Mouse (Mus musculus): ENCODE measurements at regions not wholly inside any gene's neighbourhood (a gene's known extent, or its start where the extent isn't known, plus 50 kb on each side); places are given as distances from the start of the nearest gene placed in this dataset.

DNA sequence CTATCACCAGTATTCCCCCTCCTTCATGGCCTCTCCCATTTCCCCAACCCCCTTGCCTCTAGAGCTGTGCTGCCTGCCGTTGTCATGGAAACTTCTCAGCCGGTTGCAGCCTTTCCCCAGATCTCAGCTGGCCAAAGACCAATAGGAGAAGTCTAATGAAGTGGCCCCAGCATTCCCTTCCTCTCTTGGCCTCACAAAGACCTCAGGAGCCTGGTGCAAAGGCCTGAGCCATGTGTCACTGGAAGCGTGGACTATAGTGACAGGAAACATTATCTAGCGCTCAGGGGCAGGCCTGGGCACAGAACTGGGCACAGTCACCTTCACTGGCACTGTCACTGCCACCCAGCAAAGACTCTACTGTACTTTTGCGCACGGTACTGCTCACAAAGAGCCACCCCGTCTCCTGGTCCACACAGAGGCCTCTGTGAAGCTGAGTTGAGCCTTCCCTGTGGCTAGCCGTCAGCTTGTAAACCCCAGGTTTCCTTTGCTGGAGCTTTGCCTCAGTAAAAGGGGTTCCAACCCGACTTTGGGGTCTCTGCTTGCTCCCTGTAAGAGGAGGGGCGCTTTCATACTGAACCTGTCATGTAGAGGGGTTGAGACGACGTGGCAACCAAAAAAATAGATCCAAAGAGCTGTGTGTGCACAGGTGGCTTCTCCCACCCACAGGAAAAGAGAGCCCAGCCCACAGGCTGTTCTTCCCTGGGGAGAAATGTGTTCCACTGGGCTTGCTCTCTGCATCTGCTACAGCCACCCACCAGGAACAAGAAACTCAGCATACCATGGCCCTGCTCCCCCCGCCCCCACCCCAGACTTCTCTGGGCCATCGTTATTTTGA is 282.5 kb upstream of the Gjb5 start:
- peak; percentile 37 for DNase-seq (ENCODE audit: low read depth, low spot score)

DNA sequence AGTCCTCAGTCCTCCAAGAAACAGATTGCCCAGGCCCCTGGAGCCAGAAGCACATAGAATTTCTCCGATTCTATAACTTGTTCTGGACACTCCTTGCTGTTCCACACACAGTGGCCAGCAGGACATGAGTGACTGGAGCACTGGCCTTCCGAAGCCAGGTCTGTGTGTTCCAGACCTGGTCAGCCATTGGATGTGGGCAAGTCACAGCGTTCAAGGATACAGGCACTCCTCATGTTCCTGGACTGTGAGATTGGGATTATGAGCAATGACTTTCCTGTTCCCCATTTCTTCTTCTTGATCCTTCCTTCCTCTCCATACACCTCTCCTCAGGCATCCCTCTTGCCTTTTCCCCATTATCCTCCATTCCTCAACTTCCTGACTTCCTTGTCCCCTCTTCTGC is 281.8 kb upstream of the Gjb5 start:
- DNase-seq (ENCODE audit: low read depth, low spot score): no peak

DNA sequence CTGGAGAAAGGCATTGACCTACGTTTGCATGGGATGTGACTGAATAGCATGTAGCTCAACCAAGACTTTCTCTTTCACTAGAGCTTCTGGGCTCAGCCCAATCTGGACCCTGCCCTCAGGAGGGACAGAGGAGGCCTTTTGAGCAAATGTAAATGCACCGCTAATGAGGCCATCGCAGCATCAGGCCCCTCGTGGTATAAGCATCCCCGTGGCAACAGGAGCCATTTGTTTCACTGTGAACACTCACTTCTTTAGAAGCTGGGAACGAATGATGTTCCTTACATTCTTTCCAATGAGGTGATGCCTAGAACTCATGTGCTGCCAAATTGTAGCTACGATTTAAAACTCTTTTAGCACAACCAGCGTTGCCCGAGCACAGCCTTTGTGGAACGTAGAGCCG is 279.0 kb upstream of the Gjb5 start:
- no peak for DNase-seq (ENCODE audit: low read depth, low spot score)

DNA sequence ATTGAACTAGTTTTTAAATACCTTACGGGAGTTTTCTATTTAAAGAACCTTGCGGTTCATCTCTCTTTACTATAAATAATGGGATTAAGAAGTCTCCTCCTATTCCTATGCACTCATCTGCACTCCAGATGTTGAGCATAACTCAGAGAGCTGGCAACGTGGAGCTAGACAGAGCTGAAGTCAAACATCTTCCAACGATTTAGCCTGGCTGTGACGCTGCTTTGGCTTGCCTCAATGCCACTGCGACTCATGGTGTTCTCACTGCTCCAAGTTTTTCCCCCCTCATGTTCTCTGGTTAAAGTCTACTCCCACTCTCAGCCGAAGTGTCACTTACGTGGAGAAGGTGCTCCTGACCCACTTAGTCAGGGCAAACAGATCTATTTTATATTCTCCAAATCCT is 277.3 kb upstream of the Gjb5 start:
- no peak for DNase-seq (ENCODE audit: low read depth, low spot score)

DNA sequence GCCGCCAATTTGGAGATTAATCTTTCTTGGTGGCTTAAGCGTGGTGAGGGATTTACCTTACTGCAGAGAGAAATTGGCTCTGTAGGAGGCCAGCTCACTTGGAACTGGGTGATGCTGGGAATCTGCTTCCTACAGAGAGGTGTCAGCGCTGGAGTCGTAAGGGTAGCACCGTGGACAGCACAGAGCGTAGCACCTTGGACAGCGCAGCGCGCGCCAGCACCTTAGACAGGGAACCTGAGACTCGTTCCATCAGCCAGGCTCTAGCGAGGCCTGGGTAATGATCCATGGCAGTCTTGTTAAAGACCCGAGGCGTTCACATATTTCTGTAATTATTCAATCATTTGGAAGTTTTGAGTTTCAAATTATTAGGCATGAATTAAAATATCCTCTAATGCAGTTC is 261.9 kb upstream of the Gjb5 start:
- peak; percentile 73 for DNase-seq (ENCODE audit: low read depth, low spot score)

DNA sequence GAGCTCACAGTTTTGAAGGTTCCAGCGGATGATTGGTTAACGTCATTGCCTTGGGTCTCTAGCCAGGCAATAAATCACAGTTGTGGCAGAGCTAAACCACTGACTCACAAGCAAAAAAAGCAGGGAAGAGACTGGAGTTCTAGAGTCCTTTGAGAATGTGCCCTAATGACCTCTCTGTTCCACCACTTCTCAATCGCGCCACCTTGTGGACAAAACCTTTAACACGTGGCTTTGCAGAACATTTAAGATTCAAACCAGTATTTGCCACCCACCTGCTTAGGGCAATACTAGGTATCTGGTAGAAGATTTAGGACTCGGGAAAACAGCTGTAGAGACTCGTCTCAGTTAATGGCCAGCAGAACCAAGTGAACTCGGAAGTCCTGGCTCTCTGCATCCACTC is 254.8 kb upstream of the Gjb5 start:
- DNase-seq (ENCODE audit: low read depth, low spot score): peak; percentile 74

DNA sequence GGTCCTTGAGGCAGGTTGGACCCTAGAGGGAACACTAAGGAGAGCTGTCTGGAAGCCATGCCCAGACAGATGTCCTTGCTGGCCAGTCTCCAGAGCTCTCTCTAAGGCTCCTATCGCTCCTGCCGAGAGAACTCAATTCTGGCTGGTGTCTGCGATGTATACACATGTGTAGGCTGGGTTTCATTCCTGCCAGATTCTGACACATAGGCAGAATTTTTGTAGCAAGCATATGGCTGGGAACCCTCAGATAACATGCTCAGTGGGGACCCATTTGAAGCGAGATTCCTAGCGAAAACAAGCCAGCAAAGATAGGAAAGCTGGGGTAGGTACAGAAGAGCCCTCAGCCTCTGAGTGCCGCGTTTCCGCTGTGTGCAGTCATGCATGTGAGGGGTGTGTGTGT is 242.9 kb upstream of the Gjb5 start:
- no peak for DNase-seq (ENCODE audit: low read depth, low spot score)

DNA sequence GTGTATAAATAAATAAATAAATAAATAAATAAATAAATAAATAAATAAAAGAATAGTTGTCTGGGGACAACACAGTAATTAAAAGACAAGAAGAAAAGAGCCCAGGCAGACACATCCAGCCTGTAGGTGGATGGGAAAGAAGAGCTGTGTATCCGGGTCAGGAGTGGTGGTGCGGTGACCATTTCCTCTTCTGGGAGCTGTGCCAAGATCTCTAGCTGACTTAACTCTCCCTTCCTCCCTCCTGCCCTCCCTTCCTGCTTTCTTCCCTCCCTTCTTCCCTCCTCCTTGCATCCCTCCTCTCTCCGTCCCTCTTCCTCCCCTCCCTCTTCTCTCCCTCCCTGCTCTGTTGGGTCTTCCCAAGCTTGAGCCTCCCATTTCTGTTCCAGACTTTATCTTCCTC is 240.6 kb upstream of the Gjb5 start:
- no peak for DNase-seq (ENCODE audit: low read depth, low spot score)

DNA sequence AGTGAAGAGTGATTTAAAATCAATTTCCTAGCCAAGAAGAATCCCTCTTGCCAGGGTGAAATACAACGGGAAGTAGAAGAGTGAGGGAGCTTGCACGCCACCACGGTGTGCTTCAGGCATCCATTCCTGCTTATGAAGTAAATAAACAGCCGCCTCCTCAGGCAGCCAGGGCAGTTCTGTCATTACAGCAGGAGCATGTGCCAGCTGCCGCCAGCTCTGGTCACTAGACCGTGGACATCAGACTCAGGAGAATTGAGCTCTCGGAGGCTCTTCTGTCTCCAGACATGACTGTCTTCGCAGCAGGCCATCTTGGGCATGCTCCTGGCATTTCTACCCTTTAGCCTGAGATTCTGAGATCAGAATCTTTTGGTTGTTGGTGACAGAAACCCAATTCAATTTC is 236.1 kb upstream of the Gjb5 start:
- no peak for DNase-seq (ENCODE audit: low read depth, low spot score)

DNA sequence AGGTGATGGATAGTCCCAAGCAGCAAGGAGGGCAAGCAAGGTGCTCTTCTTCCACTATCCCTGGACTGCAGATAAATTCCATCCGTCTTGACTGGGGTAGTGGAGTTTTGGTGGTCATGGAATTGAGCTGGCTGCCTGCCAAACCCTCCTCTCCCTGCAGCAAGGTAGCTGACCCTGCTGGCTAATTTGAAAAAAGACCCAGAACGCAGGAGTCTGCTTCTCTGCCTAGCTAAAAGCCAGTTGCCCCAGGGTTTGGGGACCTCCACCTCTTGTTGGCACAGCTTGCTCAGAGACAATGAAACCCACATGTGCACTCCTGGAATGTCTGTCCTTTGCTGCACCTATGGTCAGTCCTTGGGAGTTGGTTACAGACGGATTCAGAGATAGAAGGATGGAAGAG is 233.6 kb upstream of the Gjb5 start:
- DNase-seq (ENCODE audit: low read depth, low spot score): no peak

DNA sequence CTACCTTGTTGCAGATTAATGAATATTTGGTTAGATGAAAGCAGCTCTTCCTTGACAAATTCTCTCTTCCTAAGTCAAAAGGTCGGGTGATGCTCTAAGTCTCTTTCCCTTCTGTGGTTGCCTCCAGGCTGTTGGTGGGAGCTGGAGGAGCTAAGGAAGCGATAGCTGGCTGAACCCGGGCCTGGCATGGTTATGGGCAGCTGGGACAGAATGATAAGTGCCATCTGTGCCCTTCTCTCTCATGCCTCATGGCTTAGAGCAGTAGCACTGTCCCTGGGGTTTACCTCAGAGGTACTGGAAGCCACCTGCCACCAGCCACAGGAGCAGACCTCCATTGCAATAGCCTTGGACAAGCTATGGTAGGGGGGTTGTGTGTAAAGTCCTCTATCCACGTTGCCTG is 228.8 kb upstream of the Gjb5 start:
- DNase-seq (ENCODE audit: low read depth, low spot score): no peak

DNA sequence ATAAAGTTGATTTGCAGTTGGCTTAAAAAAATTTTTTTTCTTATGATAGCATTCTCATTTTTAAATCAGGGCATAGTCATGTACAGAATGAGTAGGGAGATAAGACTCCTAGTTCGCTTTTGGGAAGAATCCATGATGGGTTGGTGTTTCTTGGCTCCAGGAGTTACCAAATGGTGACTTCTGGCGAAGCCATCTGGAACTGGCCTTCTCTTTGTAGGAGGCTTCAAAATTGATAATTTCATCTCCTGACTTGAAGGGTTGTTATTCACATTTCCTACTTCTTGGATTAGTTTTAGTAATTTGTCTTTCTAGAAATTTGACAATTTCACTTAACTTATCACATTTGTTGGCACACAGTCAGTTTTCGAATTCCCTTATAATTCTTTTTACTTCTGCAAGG is 218.5 kb upstream of the Gjb5 start:
- no peak for DNase-seq (ENCODE audit: low read depth, low spot score)

DNA sequence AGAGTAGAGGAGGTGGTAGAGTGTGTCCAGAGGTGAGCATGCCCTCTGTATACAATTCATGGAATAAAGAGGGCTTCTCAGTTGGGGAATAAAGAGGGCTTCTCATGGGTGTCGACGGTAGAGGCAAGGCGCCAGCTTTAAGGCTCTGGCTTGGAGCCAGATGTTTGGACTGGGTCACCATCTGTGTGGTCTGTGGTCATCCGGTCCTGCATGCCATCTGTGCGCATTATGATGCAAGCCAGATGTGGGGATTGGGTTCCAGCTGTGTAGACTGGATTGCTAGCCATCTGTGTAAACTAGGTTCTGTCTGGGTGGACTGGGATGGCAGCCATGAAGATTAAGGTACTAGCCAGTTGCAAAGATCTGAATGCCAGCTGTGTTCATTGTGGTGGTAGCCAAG is 204.6 kb upstream of the Gjb5 start:
- DNase-seq (ENCODE audit: low read depth, low spot score): no peak

DNA sequence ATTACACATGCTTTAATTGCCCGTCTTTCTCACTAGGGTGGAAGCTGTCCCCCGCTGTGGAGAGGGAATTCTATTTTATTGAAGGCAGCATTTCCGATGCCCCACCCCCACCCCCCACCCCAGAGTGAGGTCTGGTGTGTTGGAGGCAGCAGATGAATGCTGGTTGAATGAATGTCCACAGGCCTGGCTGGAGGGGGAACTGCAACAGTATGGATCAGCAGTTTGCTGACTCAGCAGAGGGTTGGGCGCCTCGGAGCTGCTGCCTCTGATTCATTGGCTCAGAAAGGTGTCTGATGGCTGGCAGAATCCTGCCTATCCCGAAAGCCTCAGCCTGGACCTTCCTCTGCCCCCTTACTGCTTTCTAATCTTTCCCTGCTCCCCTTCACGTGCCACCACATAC is 200.6 kb upstream of the Gjb5 start:
- peak; percentile 18 for DNase-seq (ENCODE audit: low read depth, low spot score)

DNA sequence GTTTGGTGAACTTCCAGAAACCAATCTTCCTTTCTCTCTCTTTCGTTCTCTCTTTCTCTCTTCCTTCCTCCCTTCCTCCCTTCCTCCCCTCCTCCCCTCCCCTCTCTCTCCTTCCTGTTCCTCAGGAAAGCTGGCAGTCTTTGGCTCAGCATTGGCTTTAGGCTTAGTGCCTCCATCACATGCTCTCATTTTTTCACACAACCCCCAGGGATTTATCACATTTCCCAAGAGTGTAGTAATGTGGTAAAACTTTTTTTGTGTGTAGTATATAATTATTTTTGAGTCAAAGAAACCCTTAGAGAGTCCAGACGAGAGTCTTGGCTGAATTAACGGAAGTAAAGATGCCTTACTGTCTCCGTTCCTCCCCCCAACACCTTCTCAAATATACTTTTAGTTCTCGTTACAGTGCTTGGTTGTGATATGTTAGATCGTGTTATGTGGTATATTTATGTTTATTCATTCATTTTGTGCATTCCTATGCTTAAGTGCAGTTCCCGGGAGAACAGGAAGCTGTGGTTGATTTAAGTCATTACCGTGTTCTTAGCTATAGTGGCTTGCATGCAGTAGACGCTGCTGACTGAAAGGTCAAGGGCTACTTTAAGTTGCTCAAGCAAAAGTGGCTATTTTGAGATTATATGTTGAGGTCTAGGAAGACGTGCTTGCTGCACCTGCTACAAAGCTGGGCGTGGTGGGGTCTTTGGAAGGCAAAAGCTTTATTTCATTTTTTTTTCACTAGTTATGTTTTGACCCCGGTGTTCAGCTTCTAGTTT is 194.7 kb upstream of the Gjb5 start:
- no peak for DNase-seq (ENCODE audit: low read depth, low spot score)

DNA sequence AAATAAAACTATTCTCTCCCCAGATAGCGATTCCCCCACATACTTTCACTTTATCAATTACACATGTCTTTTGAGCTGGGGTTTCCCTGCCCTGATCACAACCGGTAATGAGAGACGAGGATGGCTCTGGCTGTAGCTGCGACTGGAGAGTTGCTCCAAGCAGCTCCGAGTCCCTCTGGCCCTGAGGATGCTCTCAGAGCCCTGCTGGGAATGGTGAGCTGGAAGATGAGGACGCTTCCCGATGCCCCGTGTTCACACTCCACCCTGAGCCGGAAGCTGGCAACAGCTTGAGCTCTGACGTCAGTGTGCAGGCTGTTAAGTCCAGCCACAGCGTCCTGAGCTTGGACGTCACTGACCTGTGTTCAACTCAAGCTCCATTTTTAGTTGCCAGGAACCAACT is 191.6 kb upstream of the Gjb5 start:
- no peak for DNase-seq (ENCODE audit: low read depth, low spot score)

DNA sequence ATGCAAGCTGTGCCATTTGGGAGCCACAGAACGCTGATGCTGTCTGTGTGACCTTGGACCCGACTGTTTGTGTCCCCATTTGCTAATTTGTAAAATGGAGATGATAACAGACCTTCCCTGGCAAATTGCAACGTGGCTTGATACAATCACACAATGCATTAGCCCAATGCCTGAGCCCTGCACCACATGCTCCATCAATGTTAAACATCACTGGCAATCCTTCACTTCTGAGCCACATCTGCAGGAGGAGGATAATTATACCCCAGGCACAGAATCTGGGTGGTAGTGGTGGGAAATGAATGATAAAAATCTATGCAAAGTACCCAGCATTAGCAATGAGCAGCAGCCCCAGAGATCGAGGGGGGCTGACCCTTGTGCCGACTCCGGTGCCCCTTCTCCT is 191.0 kb upstream of the Gjb5 start:
- no peak for DNase-seq (ENCODE audit: low read depth, low spot score)

DNA sequence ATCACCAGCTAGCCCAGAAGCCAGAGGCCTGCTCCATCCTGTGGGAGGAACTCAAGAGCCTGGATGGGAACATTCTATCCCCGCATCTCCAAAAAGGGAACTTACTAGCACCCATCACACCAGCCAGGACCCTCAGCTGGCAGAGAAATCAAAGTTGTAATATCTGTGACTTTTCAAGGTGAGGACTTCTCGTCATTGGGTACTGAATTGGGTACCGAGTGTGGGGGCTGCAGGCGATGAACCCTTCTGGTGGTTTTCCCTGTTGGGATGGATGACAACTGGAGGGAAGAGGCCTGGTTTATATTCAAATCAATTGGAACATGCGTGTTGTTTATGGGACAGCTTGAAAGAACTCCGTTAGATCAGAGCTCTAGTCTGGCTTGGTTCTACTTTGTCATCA is 187.1 kb upstream of the Gjb5 start:
- DNase-seq (ENCODE audit: low read depth, low spot score): no peak

DNA sequence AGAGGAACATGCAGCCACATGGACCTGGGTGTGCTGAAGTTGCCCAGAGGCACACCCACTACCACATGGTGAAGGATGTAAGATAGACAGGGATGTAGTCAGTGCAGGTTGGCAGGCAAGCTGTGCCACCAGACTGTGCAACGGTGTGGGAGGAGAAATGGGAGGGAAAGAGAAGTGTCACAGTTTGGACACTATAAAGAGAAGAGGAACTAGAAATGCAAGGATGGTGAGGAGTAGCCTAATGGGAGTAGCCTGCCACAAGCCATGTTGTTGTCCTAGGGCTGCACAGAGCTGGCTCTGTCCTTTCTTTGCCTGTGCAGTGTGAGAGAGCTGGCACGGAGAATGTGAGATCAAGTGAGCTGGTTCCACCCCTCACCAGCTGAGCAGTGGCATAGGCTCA is 185.3 kb upstream of the Gjb5 start:
- no peak for DNase-seq (ENCODE audit: low read depth, low spot score)

DNA sequence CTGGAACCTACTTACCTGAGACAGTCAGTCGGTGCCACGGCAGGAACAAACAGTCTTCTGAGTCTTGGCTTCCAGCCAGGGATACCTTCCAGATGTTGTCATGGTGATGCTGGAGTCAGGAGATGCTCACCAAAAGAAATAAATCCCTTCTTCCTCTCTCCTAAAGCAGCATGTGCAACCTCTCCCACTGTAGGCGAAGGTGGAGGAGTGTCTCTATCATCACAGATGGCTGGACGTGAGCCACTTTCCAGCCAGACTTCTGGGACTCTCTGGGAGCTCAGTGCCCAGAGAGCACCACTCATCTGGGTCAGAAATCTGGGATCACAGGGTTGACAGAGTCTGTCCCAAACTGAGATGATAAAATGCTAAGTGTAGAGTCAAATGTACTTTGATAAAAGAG is 184.8 kb upstream of the Gjb5 start:
- DNase-seq (ENCODE audit: low read depth, low spot score): no peak

DNA sequence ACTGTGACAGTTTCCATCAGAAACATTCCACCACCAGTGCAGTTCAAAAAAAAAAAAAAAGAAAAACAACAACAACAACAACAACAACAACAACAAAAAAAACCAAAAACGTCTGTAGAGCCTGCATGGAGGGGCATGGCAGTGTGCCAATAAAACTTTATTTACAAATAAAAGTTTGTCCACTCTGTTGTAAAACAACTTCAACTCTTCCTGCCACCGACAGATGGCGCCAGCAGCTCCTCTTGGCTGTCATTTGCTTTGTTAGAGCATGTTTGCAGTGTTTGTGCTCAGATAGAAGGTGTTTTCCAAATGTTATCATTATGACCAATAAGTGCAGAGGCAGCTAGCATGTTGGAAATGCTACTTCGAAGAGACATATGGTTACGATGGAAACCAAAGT is 179.0 kb upstream of the Gjb5 start:
- DNase-seq (ENCODE audit: low read depth, low spot score): peak; percentile 69

DNA sequence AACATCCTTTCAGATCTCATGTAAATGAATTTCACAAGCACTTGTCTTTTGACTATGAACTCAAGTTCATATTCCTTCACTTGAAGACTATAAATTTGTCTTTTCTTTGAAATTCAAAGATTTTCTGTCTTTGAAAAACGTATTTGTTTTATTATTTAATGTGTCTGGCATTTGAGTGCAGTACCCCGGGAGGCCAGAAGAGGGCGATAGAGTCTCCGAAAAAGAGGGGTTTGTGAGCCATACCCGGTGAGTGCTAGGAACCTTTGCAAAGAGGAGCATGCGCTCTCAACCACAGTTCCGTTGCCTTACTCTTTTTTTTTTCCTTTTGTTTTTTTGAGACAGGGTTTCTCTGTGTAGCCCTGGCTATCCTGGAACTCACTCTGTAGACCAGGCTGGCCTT is 177.6 kb upstream of the Gjb5 start:
- peak; percentile 63 for DNase-seq (ENCODE audit: low read depth, low spot score)

DNA sequence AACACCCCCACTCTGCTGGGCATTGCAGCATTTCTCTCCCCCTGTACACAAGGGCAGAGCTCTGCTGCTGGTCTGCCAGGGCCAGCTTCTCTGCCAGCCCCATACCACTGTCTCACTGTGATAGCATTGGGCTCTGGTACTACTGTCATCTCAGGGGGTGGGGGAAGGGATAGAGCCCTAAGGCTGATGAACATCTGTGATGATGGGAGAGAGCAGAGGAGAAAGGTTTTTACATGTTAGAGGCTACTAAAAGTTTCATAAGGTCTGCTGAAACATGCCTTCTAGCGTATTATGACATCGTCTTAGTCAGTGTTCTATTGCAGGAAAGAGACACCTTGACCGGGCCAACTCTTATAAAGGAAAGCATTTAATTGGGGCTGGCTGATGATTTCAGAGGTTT is 176.4 kb upstream of the Gjb5 start:
- no peak for DNase-seq (ENCODE audit: low read depth, low spot score)

All from R1 (cell line).